Mouse (Mus musculus): ENCODE results near the gene Pcdh7. TPM values are rescaled to one million over a fixed set of nuclear protein-coding genes. Genes with fewer than 3 reads are reported as not detected.

The Pcdh7 gene
- 1.6 TPM for polyA plus RNA-seq (2015; fragmentation: Illumina TruSeq; extraction: RNeasy Lipid Tissue Mini Kit (QIAGEN cat#74804); ENCODE audit: insufficient read depth, low read depth, low replicate concordance)

GRCm38 (mm10) chr5:57717906-57718875 is at the start of gene Pcdh7:
Pcdh7 (plus strand) TSS chr5:57717967.

All from pancreas, adult 10 weeks (tissue).